Mouse (Mus musculus): Measurements from ENCODE around the gene Pisd. TPM values are rescaled to one million over a fixed set of nuclear protein-coding genes. Genes with fewer than 3 reads are reported as not detected.

Pisd gene
- polyA plus RNA-seq, 1 experiment: 28.7 TPM

GRCm38 (mm10) chr5:32706226-32706780 is 79.1 kb downstream of the Pisd start:
- no peaks in the 10 kb centered on the region for H3K36me3 ChIP-seq (ENCODE audit: control insufficient read depth, insufficient read depth, low read length)
- H3K4me1 ChIP-seq (ENCODE audit: control insufficient read depth, insufficient read depth, low read length): no peaks in the 10 kb centered on the region
- H3K27me3 ChIP-seq (ENCODE audit: control insufficient read depth, insufficient read depth, low read length): no peaks in the 10 kb centered on the region
- TF ChIP-seq CTCF (IDR thresholded peaks at IDR 0.05; ENCODE audit: control insufficient read depth, insufficient read depth, insufficient replicate concordance, low read depth, low read length) (no peak), POLR2A (IDR thresholded peaks at IDR 0.05; ENCODE audit: control insufficient read depth, low read depth, low read length) (no peak)
- no peak overlapping the region for H3K4me3 ChIP-seq (ENCODE audit: control insufficient read depth, low read depth, low read length)
- H3K27ac ChIP-seq (ENCODE audit: control insufficient read depth, insufficient read depth, low read depth, low read length): no peak overlapping the region

- Histone ChIP-seq H3K4me1 (ENCODE audit: control insufficient read depth, insufficient read depth, low read length) (no peaks in the 10 kb centered on the region), H3K27me3 (ENCODE audit: control insufficient read depth, insufficient read depth, low read length) (no peaks in the 10 kb centered on the region), H3K36me3 (ENCODE audit: control insufficient read depth, insufficient read depth, low read length) (no peaks in the 10 kb centered on the region), H3K4me3 (ENCODE audit: control insufficient read depth, low read depth, low read length) (no peak overlapping the region), H3K27ac (ENCODE audit: control insufficient read depth, insufficient read depth, low read depth, low read length) (no peak overlapping the region)
- TF ChIP-seq CTCF (IDR thresholded peaks at IDR 0.05; ENCODE audit: control insufficient read depth, insufficient read depth, insufficient replicate concordance, low read depth, low read length): no peak
- TF ChIP-seq POLR2A (IDR thresholded peaks at IDR 0.05; ENCODE audit: control insufficient read depth, low read depth, low read length): no peak
Observed at GRCm38 (mm10) chr5:32697208-32697867, 88.1 kb downstream of the Pisd start.

GRCm38 (mm10) chr5:32693411-32693810 is 92.0 kb downstream of the Pisd start:
- no peak for TF ChIP-seq CTCF (IDR thresholded peaks at IDR 0.05; ENCODE audit: control insufficient read depth, insufficient read depth, insufficient replicate concordance, low read depth, low read length)
- TF ChIP-seq POLR2A (IDR thresholded peaks at IDR 0.05; ENCODE audit: control insufficient read depth, low read depth, low read length): no peak
- Histone ChIP-seq H3K27ac (ENCODE audit: control insufficient read depth, insufficient read depth, low read depth, low read length) (no peak overlapping the region), H3K27me3 (ENCODE audit: control insufficient read depth, insufficient read depth, low read length) (no peaks in the 10 kb centered on the region), H3K36me3 (ENCODE audit: control insufficient read depth, insufficient read depth, low read length) (no peaks in the 10 kb centered on the region), H3K4me1 (ENCODE audit: control insufficient read depth, insufficient read depth, low read length) (no peaks in the 10 kb centered on the region), H3K4me3 (ENCODE audit: control insufficient read depth, low read depth, low read length) (no peak overlapping the region)

Other genes starting within 250 kb of the Pisd start
- gene Yes1, start 174.5 kb downstream of the Pisd start, polyA plus RNA-seq (2012; rRNA removed): 2.0 and 2.9 TPM in 2 replicates
- 1.0 and 2.2 TPM in 2 replicates for gene Gm20671, start 41.5 kb upstream of the Pisd start, polyA plus RNA-seq (2012; rRNA removed)
- gene Prr14l, start 68.6 kb upstream of the Pisd start, polyA plus RNA-seq (2012; rRNA removed): 5.9 and 7.6 TPM in 2 replicates
- gene Depdc5, start 78.1 kb upstream of the Pisd start, polyA plus RNA-seq (2012; rRNA removed): 16.1 and 17.0 TPM in 2 replicates
- 37.4 and 41.2 TPM in 2 replicates for gene Ywhah, start 233.2 kb upstream of the Pisd start, polyA plus RNA-seq (2012; rRNA removed)